Mouse (Mus musculus) limb, embryonic 12.5 days (tissue): ENCODE results near the gene Pbx1. TPM values are rescaled to one million over a fixed set of nuclear protein-coding genes. Genes with fewer than 3 reads are reported as not detected.
A peak's percentile ranks its signal among the peaks of the same experiment; 100 is the strongest.

Experiments used
- ATAC-seq: fragments of 200-750 bp; cut with Nextera tagmentation; 2 replicates; pipeline ENCODE4 v1.8.0; 2017; ENCODE audit warnings: low read depth, moderate TSS enrichment; ENCODE audit not compliant: insufficient number of reproducible peaks, insufficient read depth, low FRiP score, low TSS enrichment
- H3K27ac ChIP-seq: fragments of 300-500 bp; sonication (generic); 2 replicates; pipeline ENCODE4 v1.5.1; 2016; ENCODE audit warnings: mild to moderate bottlenecking, moderate library complexity
- H3K27me3 ChIP-seq: fragments of 300-500 bp; sonication (generic); 2 replicates; pipeline ENCODE4 v1.6.1; 2016; ENCODE audit warnings: mild to moderate bottlenecking, moderate library complexity
- H3K36me3 ChIP-seq: fragments of 300-500 bp; sonication (generic); 2 replicates; pipeline ENCODE4 v1.6.1; 2016; ENCODE audit warnings: mild to moderate bottlenecking, moderate library complexity
- H3K4me1 ChIP-seq: fragments of 300-500 bp; sonication (generic); replicated peaks from 2 replicates; pipeline ENCODE4 v1.6.1; 2016
- H3K4me2 ChIP-seq: fragments of 300-500 bp; sonication (generic); 2 replicates; pipeline ENCODE4 v1.6.1; 2016; ENCODE audit warnings: mild to moderate bottlenecking, moderate library complexity
- H3K4me3 ChIP-seq: fragments of 300-500 bp; sonication (generic); replicated peaks from 2 replicates; pipeline ENCODE4 v1.5.1; 2016; ENCODE audit warnings: mild to moderate bottlenecking
- H3K9ac ChIP-seq: fragments of 300-500 bp; sonication (generic); replicated peaks from 2 replicates; pipeline ENCODE4 v1.6.1; 2016; ENCODE audit warnings: mild to moderate bottlenecking, moderate library complexity
- H3K9me3 ChIP-seq: fragments of 300-500 bp; sonication (generic); 2 replicates; pipeline ENCODE4 v1.6.1; 2016; ENCODE audit warnings: mild to moderate bottlenecking, moderate library complexity
- WGBS: fragments of 180-500 bp; shearing (Covaris S2); methylation state at CpG from one replicate; pipeline ENCODE4 v1.1.7; 2016; 5-methylcytosine and 5-hydroxymethylcytosine counted together
- polyA plus RNA-seq: library from polyadenylated mRNA; unstranded; fragments of >200 nt; fragmentation: Nextera tagmentation; extraction: Ambion mirVana; gene quantifications from 2 replicates; pipeline ENCODE4 v1.2.1, GENCODE M21; 2016

Gene Pbx1
- polyA plus RNA-seq, 1 experiment from 2014 or later: 32.9 TPM

DNA sequence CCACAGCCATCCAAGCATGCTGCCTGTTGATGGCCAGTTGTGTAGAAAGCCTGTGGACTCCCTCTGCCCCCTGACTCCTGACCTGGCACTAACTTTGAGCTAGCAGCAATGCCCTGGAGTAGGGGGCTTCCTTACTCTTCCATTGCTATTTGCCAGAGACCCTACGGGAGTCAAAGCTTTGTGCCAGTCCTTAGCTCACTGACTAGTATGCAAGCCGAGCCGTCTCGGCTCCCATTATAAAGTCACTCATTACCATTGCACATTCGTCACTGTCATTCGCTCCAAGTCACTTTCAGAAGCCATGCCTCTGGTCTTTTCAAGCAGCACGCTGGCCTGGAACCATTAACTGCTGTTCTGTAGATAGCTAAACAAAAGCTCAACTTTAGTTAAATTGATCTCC is 173.2 kb downstream of the Pbx1 start:
- Histone ChIP-seq H3K27ac (no peak overlapping the region), H3K9me3 (no peaks in the 10 kb centered on the region), H3K36me3 (no peaks in the 10 kb centered on the region), H3K4me2 (no peak overlapping the region), H3K9ac (no peak overlapping the region), H3K27me3 (no peaks in the 10 kb centered on the region), H3K4me3 (no peak overlapping the region), H3K4me1 (no peaks in the 10 kb centered on the region)
- 64% methylated on average over 7 of the region's 7 CpGs for WGBS
- no peak for ATAC-seq

GRCm38 (mm10) chr1:168255347-168255908 is 176.6 kb downstream of the Pbx1 start:
- Histone ChIP-seq H3K9ac (no peak overlapping the region), H3K4me1 (peaks cover 2% of the 10 kb centered on the region; the same call in 1 of the 2 replicates), H3K4me2 (no peak overlapping the region), H3K27ac (no peak overlapping the region), H3K9me3 (no peaks in the 10 kb centered on the region), H3K27me3 (no peaks in the 10 kb centered on the region), H3K4me3 (no peak overlapping the region), H3K36me3 (no peaks in the 10 kb centered on the region)
- 88% methylated on average over 9 of the region's 9 CpGs for WGBS
- ATAC-seq: no peak

- no peak overlapping the region for H3K4me2 ChIP-seq
- no peaks in the 10 kb centered on the region for H3K36me3 ChIP-seq
- H3K27ac ChIP-seq: peak overlapping the region; percentile 76
- H3K9ac ChIP-seq: no peak overlapping the region
- H3K4me1 ChIP-seq: peaks cover 62% of the 10 kb centered on the region
- H3K9me3 ChIP-seq: no peaks in the 10 kb centered on the region
- no peak overlapping the region for H3K4me3 ChIP-seq
- WGBS: 39% methylated on average over 10 of the region's 10 CpGs
- no peak for ATAC-seq
- no peaks in the 10 kb centered on the region for H3K27me3 ChIP-seq
Measured at GRCm38 (mm10) chr1:168246968-168247724, 184.9 kb downstream of the Pbx1 start.

DNA sequence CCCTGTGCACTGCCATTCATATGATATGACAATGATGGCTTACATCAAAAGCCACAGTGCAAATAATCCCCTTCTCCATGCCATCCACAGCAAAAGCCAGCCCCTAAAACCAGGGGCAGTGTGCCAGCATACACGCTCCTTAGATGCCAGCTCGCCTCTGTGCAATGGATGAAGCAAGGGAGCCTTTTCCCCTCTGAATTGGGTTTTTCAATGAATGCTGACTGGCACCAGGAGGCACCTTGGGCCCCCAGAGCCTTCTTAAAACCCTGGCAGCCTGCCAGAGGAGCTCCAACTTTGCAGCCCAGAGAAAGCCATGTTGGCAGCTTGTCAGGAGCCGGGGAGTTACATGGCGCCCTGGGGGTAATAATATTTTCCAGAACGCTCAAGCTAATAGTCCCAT is 186.5 kb downstream of the Pbx1 start:
- H3K27ac ChIP-seq: no peak overlapping the region
- H3K9ac ChIP-seq: no peak overlapping the region
- no peaks in the 10 kb centered on the region for H3K9me3 ChIP-seq
- no peak overlapping the region for H3K4me3 ChIP-seq
- H3K36me3 ChIP-seq: no peaks in the 10 kb centered on the region
- no peak overlapping the region for H3K4me2 ChIP-seq
- H3K27me3 ChIP-seq: no peaks in the 10 kb centered on the region
- peaks cover 75% of the 10 kb centered on the region for H3K4me1 ChIP-seq
- 51% methylated on average over 5 of the region's 5 CpGs for WGBS
- ATAC-seq: no peak

- Histone ChIP-seq H3K27ac (no peak overlapping the region), H3K9me3 (no peaks in the 10 kb centered on the region), H3K27me3 (no peaks in the 10 kb centered on the region), H3K4me3 (no peak overlapping the region), H3K4me1 (peaks cover 72% of the 10 kb centered on the region), H3K4me2 (no peak overlapping the region), H3K36me3 (no peaks in the 10 kb centered on the region), H3K9ac (no peak overlapping the region)
- ATAC-seq: no peak
- WGBS: 79% methylated on average over 12 of the region's 12 CpGs
Measured at GRCm38 (mm10) chr1:168243759-168244158, 188.3 kb downstream of the Pbx1 start.

- no peak for ATAC-seq
- Histone ChIP-seq H3K27ac (no peak overlapping the region), H3K4me1 (peaks cover 70% of the 10 kb centered on the region), H3K4me3 (no peak overlapping the region), H3K27me3 (no peaks in the 10 kb centered on the region), H3K9ac (no peak overlapping the region), H3K9me3 (no peaks in the 10 kb centered on the region), H3K36me3 (no peaks in the 10 kb centered on the region), H3K4me2 (no peak overlapping the region)
- 63% methylated on average over 7 of the region's 7 CpGs for WGBS
Measured at GRCm38 (mm10) chr1:168243068-168243467, 189.0 kb downstream of the Pbx1 start.

DNA sequence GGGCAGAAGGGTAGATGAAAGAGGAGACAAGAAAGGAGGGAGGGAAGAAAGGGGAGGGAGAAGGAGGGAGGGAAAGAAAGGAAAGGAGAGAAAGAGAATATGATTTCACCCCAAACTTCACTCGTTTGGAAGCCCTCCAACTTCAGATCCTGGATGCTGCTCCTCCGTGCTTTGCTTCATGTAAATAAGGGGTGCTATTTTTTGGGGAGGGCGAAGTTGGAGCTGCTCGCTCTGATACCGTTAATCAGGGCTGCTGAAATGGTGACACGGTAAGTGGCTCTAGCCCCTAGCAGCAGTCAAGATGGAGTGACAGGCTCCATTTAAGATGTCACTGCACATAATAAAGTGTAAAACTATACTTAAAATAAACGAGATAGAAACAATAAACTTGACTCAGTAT is 190.8 kb downstream of the Pbx1 start:
- no peak overlapping the region for H3K27ac ChIP-seq
- H3K36me3 ChIP-seq: no peaks in the 10 kb centered on the region
- H3K4me1 ChIP-seq: peaks cover 53% of the 10 kb centered on the region
- WGBS: 23% methylated on average over 7 of the region's 7 CpGs
- no peaks in the 10 kb centered on the region for H3K9me3 ChIP-seq
- ATAC-seq: no peak
- H3K9ac ChIP-seq: no peak overlapping the region
- no peaks in the 10 kb centered on the region for H3K27me3 ChIP-seq
- no peak overlapping the region for H3K4me3 ChIP-seq
- H3K4me2 ChIP-seq: peak overlapping the region; percentile 21

- Histone ChIP-seq H3K9ac (no peak overlapping the region), H3K4me1 (peaks cover 48% of the 10 kb centered on the region), H3K9me3 (no peaks in the 10 kb centered on the region), H3K4me2 (no peak overlapping the region), H3K4me3 (no peak overlapping the region), H3K27ac (no peak overlapping the region), H3K27me3 (no peaks in the 10 kb centered on the region), H3K36me3 (no peaks in the 10 kb centered on the region)
- ATAC-seq: no peak
- WGBS: 47% methylated on average over 7 of the region's 7 CpGs
Measured at GRCm38 (mm10) chr1:168240846-168241245, 191.2 kb downstream of the Pbx1 start.

GRCm38 (mm10) chr1:168240386-168240785 is 191.7 kb downstream of the Pbx1 start:
- Histone ChIP-seq H3K9me3 (no peaks in the 10 kb centered on the region), H3K4me3 (no peak overlapping the region), H3K4me2 (no peak overlapping the region), H3K9ac (no peak overlapping the region), H3K4me1 (peaks cover 46% of the 10 kb centered on the region), H3K27me3 (no peaks in the 10 kb centered on the region), H3K27ac (no peak overlapping the region), H3K36me3 (no peaks in the 10 kb centered on the region)
- no peak for ATAC-seq
- 84% methylated on average over 5 of the region's 5 CpGs for WGBS

DNA sequence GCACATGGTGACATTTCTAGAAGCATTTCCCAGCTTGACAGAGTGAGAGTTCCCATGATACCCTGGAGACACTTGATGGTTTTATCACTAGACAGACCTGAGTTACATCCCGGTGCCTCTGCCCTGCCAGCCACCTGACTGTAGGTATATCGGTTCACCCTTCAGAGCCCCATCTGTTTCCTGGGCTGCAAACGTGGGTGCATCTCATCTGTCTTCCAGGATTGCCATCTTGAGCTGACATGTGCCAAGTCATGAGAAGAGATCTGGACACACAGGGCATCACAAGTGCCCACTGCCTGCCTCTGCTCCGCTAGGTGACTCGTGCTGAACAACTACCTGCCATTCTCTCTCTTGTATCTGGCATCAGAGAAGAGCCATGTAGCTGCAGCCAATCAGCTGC is 196.0 kb downstream of the Pbx1 start:
- no peak overlapping the region for H3K27ac ChIP-seq
- H3K4me2 ChIP-seq: no peak overlapping the region
- 87% methylated on average over 5 of the region's 5 CpGs for WGBS
- H3K36me3 ChIP-seq: no peaks in the 10 kb centered on the region
- peaks cover 18% of the 10 kb centered on the region for H3K4me1 ChIP-seq
- no peaks in the 10 kb centered on the region for H3K27me3 ChIP-seq
- ATAC-seq: no peak
- no peak overlapping the region for H3K4me3 ChIP-seq
- H3K9ac ChIP-seq: no peak overlapping the region
- no peaks in the 10 kb centered on the region for H3K9me3 ChIP-seq

- Histone ChIP-seq H3K4me3 (no peak overlapping the region), H3K4me2 (no peak overlapping the region), H3K36me3 (no peaks in the 10 kb centered on the region), H3K27ac (no peak overlapping the region), H3K9me3 (no peaks in the 10 kb centered on the region), H3K9ac (no peak overlapping the region), H3K4me1 (peaks cover 27% of the 10 kb centered on the region), H3K27me3 (no peaks in the 10 kb centered on the region)
- no peak for ATAC-seq
- 89% methylated on average over 11 of the region's 11 CpGs for WGBS
Measured at GRCm38 (mm10) chr1:168234355-168234754, 197.7 kb downstream of the Pbx1 start.

GRCm38 (mm10) chr1:168233182-168233581 is 198.9 kb downstream of the Pbx1 start:
- no peak for ATAC-seq
- Histone ChIP-seq H3K9ac (no peak overlapping the region), H3K4me1 (peaks cover 36% of the 10 kb centered on the region), H3K36me3 (no peaks in the 10 kb centered on the region), H3K27me3 (no peaks in the 10 kb centered on the region), H3K9me3 (no peaks in the 10 kb centered on the region), H3K4me2 (no peak overlapping the region), H3K4me3 (no peak overlapping the region), H3K27ac (no peak overlapping the region)
- 97% methylated on average over 1 of the region's 1 CpGs for WGBS
